In the genomic region with DNA sequence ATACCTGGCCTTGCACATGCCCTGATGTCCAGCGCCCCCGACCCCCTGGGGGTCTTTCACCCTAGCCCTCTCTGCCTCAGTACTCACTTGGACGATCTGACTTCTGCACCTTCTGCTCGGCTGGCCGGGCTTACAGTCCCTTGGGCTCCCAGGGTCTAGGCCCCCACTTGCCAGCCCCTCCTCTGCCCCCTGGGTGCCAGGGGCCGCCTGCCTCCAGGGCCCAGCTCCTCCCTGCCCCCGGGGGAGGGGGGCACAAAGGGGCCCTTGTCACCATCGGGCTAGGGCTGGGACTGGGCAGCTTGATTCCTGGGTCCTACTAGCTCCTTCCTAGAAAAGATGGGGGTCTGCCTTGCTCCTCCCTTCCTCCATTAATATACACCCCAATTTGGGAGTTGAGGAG, we compare ENCODE assay signal across 16 mouse cellular contexts. TPM values are rescaled to one million over a fixed set of nuclear protein-coding genes. Genes with fewer than 3 reads are reported as not detected.
DNase-seq lines count a peak whose midpoint lies in the region; ATAC-seq and TF ChIP-seq lines count a peak whose summit lies in the region.
"Had no signal": no experiment of that assay in that cellular context is flagged by ENCODE, and none has a peak within 500 bp of the region (broad histone marks: within the 10 kb centered on the region; RNA-seq: fewer than 3 reads in every experiment).

A gene (minus strand): TSS at position 142 of the 400 bp plus-strand sequence.

- peaks cover 8% of the 10 kb centered on the region for H3K4me1 ChIP-seq in limb, embryonic 12.5 days (replicated peaks)
- H3K4me1 ChIP-seq in limb, embryonic 10.5 days: peaks cover 9% of the 10 kb centered on the region
- no peaks in the 10 kb centered on the region for H3K4me1 ChIP-seq in intestine, postnatal 0 days (replicated peaks; ENCODE audit: control insufficient read depth, insufficient read depth, low read length)
- H3K4me1 ChIP-seq: kidney, embryonic 15.5 days; limb, embryonic 13.5 days; midbrain, embryonic 15.5 days; neural tube, embryonic 12.5 days; stomach, embryonic 15.5 days had no signal

- H3K27ac ChIP-seq in limb, embryonic 12.5 days: no peak within 1 kb of the TSS
- H3K27ac ChIP-seq in limb, embryonic 10.5 days: no peak within 1 kb of the TSS
- no peak within 1 kb of the TSS for H3K27ac ChIP-seq in intestine, postnatal 0 days (ENCODE audit: low read depth, low read length)
- H3K27ac ChIP-seq: kidney, embryonic 15.5 days; limb, embryonic 13.5 days; midbrain, embryonic 15.5 days; neural tube, embryonic 12.5 days; stomach, embryonic 15.5 days had no signal

- no peak within 1 kb of the TSS for H3K9ac ChIP-seq in limb, embryonic 12.5 days (replicated peaks)
- H3K9ac ChIP-seq in intestine, postnatal 0 days (ENCODE audit: low read depth, low read length): no peak within 1 kb of the TSS
- H3K9ac ChIP-seq: kidney, embryonic 15.5 days; limb, embryonic 13.5 days; midbrain, embryonic 15.5 days; neural tube, embryonic 12.5 days; stomach, embryonic 15.5 days had no signal

- no peak for TF ChIP-seq CTCF in intestine, postnatal 0 days (IDR thresholded peaks at IDR 0.05; ENCODE audit: low read depth)

- H3K4me3 ChIP-seq in limb, embryonic 12.5 days (replicated peaks): no peak within 1 kb of the TSS
- H3K4me3 ChIP-seq in limb, embryonic 10.5 days: no peak within 1 kb of the TSS
- no peak within 1 kb of the TSS for H3K4me3 ChIP-seq in intestine, postnatal 0 days (ENCODE audit: low read depth, low read length)
- H3K4me3 ChIP-seq: erythroblast, embryonic 14.5 days; kidney, embryonic 15.5 days; limb, embryonic 13.5 days; midbrain, embryonic 15.5 days; neural tube, embryonic 12.5 days; stomach, embryonic 15.5 days had no signal

- intact Hi-C loops in left cerebral cortex, postnatal 36 days (cut with DNase I): no loop called here

- no peak within 1 kb of the TSS for H3K4me2 ChIP-seq in limb, embryonic 12.5 days
- H3K4me2 ChIP-seq in intestine, postnatal 0 days (replicated peaks; ENCODE audit: low read depth): no peak within 1 kb of the TSS
- H3K4me2 ChIP-seq: kidney, embryonic 15.5 days; limb, embryonic 13.5 days; midbrain, embryonic 15.5 days; neural tube, embryonic 12.5 days; stomach, embryonic 15.5 days had no signal

- peak; percentile 27 for DNase-seq in cerebellum, adult 9-11 months
- DNase-seq in limb, embryonic 10.5 days (ENCODE audit: low spot score): no peak
- no peak for DNase-seq in layer of hippocampus, postnatal 10 days (ENCODE audit: low spot score in 2 of 2)
- no peak for DNase-seq in left cerebral cortex, postnatal 36 days (ENCODE audit: low spot score in 2 of 2)
- DNase-seq: adrenal gland, postnatal 14 days; B cell, adult 2 months; lung, postnatal 4 days had no signal

- 75% methylated on average over 8 of the region's 8 CpGs for WGBS in limb, embryonic 12.5 days
- WGBS in limb, embryonic 10.5 days: 81% methylated on average over 8 of the region's 8 CpGs
- WGBS in intestine, postnatal 0 days: 71% methylated on average over 8 of the region's 8 CpGs

- H3K36me3 ChIP-seq in limb, embryonic 12.5 days: no peaks in the 10 kb centered on the region
- H3K36me3 ChIP-seq in limb, embryonic 10.5 days: no peaks in the 10 kb centered on the region
- H3K36me3 ChIP-seq in intestine, postnatal 0 days (ENCODE audit: control insufficient read depth, insufficient read depth): no peaks in the 10 kb centered on the region
- H3K36me3 ChIP-seq: kidney, embryonic 15.5 days; limb, embryonic 13.5 days; midbrain, embryonic 15.5 days; neural tube, embryonic 12.5 days; stomach, embryonic 15.5 days had no signal

- H3K9me3 ChIP-seq in limb, embryonic 12.5 days: no peaks in the 10 kb centered on the region
- no peaks in the 10 kb centered on the region for H3K9me3 ChIP-seq in limb, embryonic 10.5 days (replicated peaks)
- no peaks in the 10 kb centered on the region for H3K9me3 ChIP-seq in intestine, postnatal 0 days (ENCODE audit: control insufficient read depth)
- H3K9me3 ChIP-seq: kidney, embryonic 15.5 days; limb, embryonic 13.5 days; midbrain, embryonic 15.5 days; neural tube, embryonic 12.5 days; stomach, embryonic 15.5 days had no signal

- ATAC-seq in cerebellum, adult (ENCODE audit: insufficient number of reproducible peaks, low FRiP score, low TSS enrichment): no peak
- ATAC-seq in limb, embryonic 12.5 days (ENCODE audit: insufficient number of reproducible peaks, insufficient read depth, low FRiP score, low TSS enrichment, low read depth): peak; percentile 18; the same call in 1 of the 2 replicates
- ATAC-seq in intestine, postnatal 0 days: no peak
- ATAC-seq: midbrain, embryonic 15.5 days had no signal

- peaks cover 2% of the 10 kb centered on the region; the same call in 1 of the 2 replicates for H3K27me3 ChIP-seq in limb, embryonic 12.5 days
- H3K27me3 ChIP-seq in limb, embryonic 10.5 days (ENCODE audit: low read depth, poor library complexity, severe bottlenecking): no peaks in the 10 kb centered on the region
- no peaks in the 10 kb centered on the region for H3K27me3 ChIP-seq in intestine, postnatal 0 days (replicated peaks; ENCODE audit: control insufficient read depth, insufficient read depth, low read length)
- H3K27me3 ChIP-seq: kidney, embryonic 15.5 days; limb, embryonic 13.5 days; midbrain, embryonic 15.5 days; neural tube, embryonic 12.5 days; stomach, embryonic 15.5 days had no signal

RNA-seq across cellular contexts. Expression of the gene that starts here (rescaled TPM):
- polyA plus RNA-seq in limb, embryonic 12.5 days (2016; fragmentation: Nextera tagmentation; extraction: Ambion mirVana): 0.29 TPM in 1 of 2 replicates, not detected in the other
- polyA plus RNA-seq in limb, embryonic 10.5 days (2016; fragmentation: Nextera tagmentation; extraction: Ambion mirVana): 0.21 TPM in 1 of 2 replicates, not detected in the other
- 10 to 100 TPM; 25.3 to 30.7 TPM for total RNA-seq in layer of hippocampus, postnatal 10 days (2021)
- total RNA-seq in left cerebral cortex, postnatal 36 days (2021): 100 to 1,000 TPM; 137 to 247 TPM
- polyA plus RNA-seq in intestine, postnatal 0 days (2015; fragmentation: Nextera tagmentation; extraction: Ambion mirVana): 0.18 and 0.31 TPM in 2 replicates
- polyA plus RNA-seq: erythroblast, embryonic 14.5 days had no signal

Comparison
In these comparisons a context has a peak if more than half of its experiments do, and no peak if none do; other contexts are left out.
1. RNA of the gene that starts here (total RNA-seq): 137 to 247 TPM in left cerebral cortex, postnatal 36 days; 25.3 to 30.7 TPM in layer of hippocampus, postnatal 10 days; every median in the first group is over 4 times any median in the second.
2. Peak in ATAC-seq in limb, embryonic 12.5 days; RNA of the gene not detected or under 1 TPM.